7 mouse cellular contexts compared by ENCODE assay signal in the genomic region with DNA sequence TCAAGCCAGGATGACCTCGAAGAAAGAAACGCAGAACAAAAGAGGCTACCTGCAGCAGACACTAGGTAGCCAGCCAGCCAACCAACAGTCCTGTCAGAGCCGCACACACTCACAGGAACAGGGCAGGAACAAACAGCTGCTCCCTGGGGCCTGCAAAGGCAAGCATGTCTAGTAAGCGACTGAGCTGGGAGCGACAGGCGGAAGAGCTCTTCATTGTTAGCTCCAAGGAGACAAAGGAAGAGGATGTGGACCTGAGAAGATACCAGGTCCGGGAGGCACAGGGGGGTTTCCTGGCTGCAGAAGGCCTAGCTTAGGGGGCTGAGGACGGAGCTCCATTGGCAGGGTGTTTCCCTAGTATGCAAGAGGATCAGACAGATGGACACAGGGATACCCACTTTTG. TPM values are rescaled to one million over a fixed set of nuclear protein-coding genes. Genes with fewer than 3 reads are reported as not detected.
DNase-seq lines count a peak whose midpoint lies in the region.

No protein-coding gene starts in this region.

- DNase-seq in ZHBTc4 (ENCODE audit: low read depth, low spot score): peak; percentile 73
- peak; percentile 65 for DNase-seq in heart, adult 8-10 months (ENCODE audit: low spot score)
- DNase-seq in kidney, adult 8-10 months: peak; percentile 48 to 59
- peak; percentile 44 for DNase-seq in lung, postnatal 14 days
- DNase-seq in gastrocnemius, postnatal 36 days: no peak
- DNase-seq in right cerebral cortex, adult 18-20 months: no peak
- no peak for DNase-seq in gastrocnemius, postnatal 14 days

- intact Hi-C loops in gastrocnemius, postnatal 36 days (cut with DNase I): no loop called here
- intact Hi-C loops in gastrocnemius, postnatal 14 days (cut with DNase I; ENCODE audit: low total_unique reads): no loop called here

RNA-seq across cellular contexts. Expression of gene Tspan15, which starts 13.9 kb away (rescaled TPM):
- 1 to 10 TPM; 5.6 to 9.2 (median 7.0) TPM for total RNA-seq in heart, adult 8-10 months (2022)
- total RNA-seq in gastrocnemius, postnatal 36 days (2021): 1 to 10 TPM; 3.5 to 6.4 TPM
- total RNA-seq in gastrocnemius, postnatal 14 days (2021): 10 to 100 TPM; 11.4 TPM

RNA-seq across cellular contexts. Expression of gene Tacr2, which starts 35.0 kb away (rescaled TPM):
- not detected for total RNA-seq in heart, adult 8-10 months (2022)
- not detected for total RNA-seq in gastrocnemius, postnatal 36 days (2021)
- not detected for total RNA-seq in gastrocnemius, postnatal 14 days (2021)

Comparison
In these comparisons a context has a peak if more than half of its experiments do, and no peak if none do; other contexts are left out.
1. DNase-seq: peak in ZHBTc4 (single experiment), heart, adult 8-10 months (single experiment), kidney, adult 8-10 months (2 of 2) and lung, postnatal 14 days (single experiment); none in gastrocnemius, postnatal 36 days (0 of 2), right cerebral cortex, adult 18-20 months (single experiment) and gastrocnemius, postnatal 14 days (single experiment).